Mouse (Mus musculus) forebrain, embryonic 15.5 days (tissue): ENCODE data around the gene P4hb. TPM values are rescaled to one million over a fixed set of nuclear protein-coding genes. Genes with fewer than 3 reads are reported as not detected.
"Not testable (repeated sequence)": the region's sequence is repeated elsewhere in the genome, so short reads cannot be mapped to it uniquely, and the experiment has no call there.

Source experiments
- ATAC-seq: fragments of 200-750 bp; cut with Nextera tagmentation; replicated peaks from 2 replicates; pipeline ENCODE4 v1.8.0; 2017; ENCODE audit warnings: mild to moderate bottlenecking, moderate TSS enrichment, moderate library complexity
- H3K27ac ChIP-seq: fragments of 300-500 bp; sonication (generic); replicated peaks from 2 replicates; pipeline ENCODE4 v1.5.1; 2015; ENCODE audit warnings: mild to moderate bottlenecking, inconsistent platforms
- H3K27me3 ChIP-seq: fragments of 300-500 bp; sonication (generic); 2 replicates; pipeline ENCODE4 v1.6.1; 2015; ENCODE audit warnings: inconsistent platforms
- H3K36me3 ChIP-seq: fragments of 300-500 bp; sonication (generic); 2 replicates; pipeline ENCODE4 v1.6.1; 2015; ENCODE audit warnings: mild to moderate bottlenecking, inconsistent platforms
- H3K4me1 ChIP-seq: fragments of 300-500 bp; sonication (generic); 2 replicates; pipeline ENCODE4 v1.6.1; 2015; ENCODE audit warnings: inconsistent platforms
- H3K4me2 ChIP-seq: fragments of 300-500 bp; sonication (generic); replicated peaks from 2 replicates; pipeline ENCODE4 v1.6.1; 2015; ENCODE audit warnings: mild to moderate bottlenecking, inconsistent platforms
- H3K4me3 ChIP-seq: fragments of 300-500 bp; sonication (generic); 2 replicates; pipeline ENCODE4 v1.5.1; 2015; ENCODE audit warnings: mild to moderate bottlenecking, inconsistent platforms
- H3K9ac ChIP-seq: fragments of 300-500 bp; sonication (generic); replicated peaks from 2 replicates; pipeline ENCODE4 v1.6.1; 2015; ENCODE audit warnings: mild to moderate bottlenecking, inconsistent platforms
- H3K9me3 ChIP-seq: fragments of 300-500 bp; sonication (generic); 2 replicates; pipeline ENCODE4 v1.6.1; 2016; ENCODE audit warnings: inconsistent platforms
- WGBS: fragments of 180-500 bp; shearing (Covaris S2); methylation state at CpG from one replicate; pipeline ENCODE4 v1.1.7; 2015; ENCODE audit warnings: mixed read lengths; 5-methylcytosine and 5-hydroxymethylcytosine counted together
- polyA plus RNA-seq: library from polyadenylated mRNA; unstranded; fragments of >200 nt; fragmentation: Nextera tagmentation; extraction: Ambion mirVana; gene quantifications from 2 replicates; pipeline ENCODE4 v1.2.1, GENCODE M21; 2015

The P4hb gene
- polyA plus RNA-seq, 1 experiment from 2014 or later, result 239 TPM

GRCm38 (mm10) chr11:120514262-120514661 is 58.8 kb downstream of the P4hb start:
- not testable (repeated sequence) for ATAC-seq, H3K36me3 ChIP-seq, H3K27me3 ChIP-seq, H3K4me3 ChIP-seq, H3K27ac ChIP-seq, H3K4me1 ChIP-seq, H3K4me2 ChIP-seq, H3K9me3 ChIP-seq, H3K9ac ChIP-seq
- 86% methylated on average over 2 of the region's 2 CpGs for WGBS

GRCm38 (mm10) chr11:120512790-120513453 is 60.1 kb downstream of the P4hb start:
- Histone ChIP-seq H3K4me1 (peaks cover 6% of the 10 kb centered on the region), H3K27me3 (no peaks in the 10 kb centered on the region), H3K36me3 (no peaks in the 10 kb centered on the region), H3K9ac (no peak overlapping the region), H3K27ac (no peak overlapping the region), H3K4me2 (no peak overlapping the region), H3K4me3 (no peak overlapping the region), H3K9me3 (no peaks in the 10 kb centered on the region)
- WGBS, result 54% methylated on average over 6 of the region's 6 CpGs
- no peak for ATAC-seq

GRCm38 (mm10) chr11:120510375-120511030 is 62.5 kb downstream of the P4hb start:
- 0 out of 2 replicates have a peak overlapping the region, but pooled peaks have one; percentile 15 for H3K9ac ChIP-seq
- H3K4me3 ChIP-seq, result no peak overlapping the region; the same call in 1 of the 2 replicates
- WGBS, result 4% methylated on average over 16 of the region's 16 CpGs
- H3K36me3 ChIP-seq, result no peaks in the 10 kb centered on the region
- H3K9me3 ChIP-seq, result no peaks in the 10 kb centered on the region
- H3K27me3 ChIP-seq, result no peaks in the 10 kb centered on the region
- peaks cover 6% of the 10 kb centered on the region for H3K4me1 ChIP-seq
- no peak for ATAC-seq
- H3K27ac ChIP-seq, result no peak overlapping the region
- H3K4me2 ChIP-seq, result peak overlapping the region; percentile 28

Other genes with a start within 250 kb of the P4hb start
- gene Actg1, start 224.7 kb downstream of the P4hb start, polyA plus RNA-seq, result 3,835 and 3,917 TPM in 2 replicates
- gene Fscn2, start 211.7 kb downstream of the P4hb start, polyA plus RNA-seq, result 0.97 and 1.3 TPM in 2 replicates
- 72.1 and 74.1 TPM in 2 replicates for gene Faap100, start 194.5 kb downstream of the P4hb start, polyA plus RNA-seq
- gene Nploc4, start 135.5 kb downstream of the P4hb start, polyA plus RNA-seq, result 34.8 and 35.2 TPM in 2 replicates
- gene Tspan10, start 130.6 kb downstream of the P4hb start, polyA plus RNA-seq, result not detected in 2 replicates
- gene Pde6g, start 119.8 kb downstream of the P4hb start, polyA plus RNA-seq, result 0.18 TPM in 1 of 2 replicates, not detected in the other
- gene Oxld1, start 115.2 kb downstream of the P4hb start, polyA plus RNA-seq, result 11.1 and 12.0 TPM in 2 replicates
- 25.2 and 29.9 TPM in 2 replicates for gene Ccdc137, start 115.1 kb downstream of the P4hb start, polyA plus RNA-seq
- 49.1 and 50.8 TPM in 2 replicates for gene Arl16, start 105.6 kb downstream of the P4hb start, polyA plus RNA-seq
- gene Mrpl12, start 88.6 kb downstream of the P4hb start, polyA plus RNA-seq, result 111 and 113 TPM in 2 replicates
- gene Slc25a10, start 81.4 kb downstream of the P4hb start, polyA plus RNA-seq, result 27.0 and 32.9 TPM in 2 replicates
- 0.09 TPM in 2 replicates for gene Gcgr, start 42.6 kb downstream of the P4hb start, polyA plus RNA-seq
- 242 and 245 TPM in 2 replicates for gene Mcrip1, start 23.5 kb downstream of the P4hb start, polyA plus RNA-seq
- gene Ppp1r27, start 22.1 kb downstream of the P4hb start, polyA plus RNA-seq, result 0.23 TPM in 1 of 2 replicates, not detected in the other
- 464 TPM in 2 replicates for gene Arhgdia, start 8.4 kb upstream of the P4hb start, polyA plus RNA-seq
- 372 and 388 TPM in 2 replicates for gene Alyref, start 25.1 kb upstream of the P4hb start, polyA plus RNA-seq
- 199 and 205 TPM in 2 replicates for gene Anapc11, start 25.2 kb upstream of the P4hb start, polyA plus RNA-seq
- 0.51 and 0.65 TPM in 2 replicates for gene Npb, start 35.2 kb upstream of the P4hb start, polyA plus RNA-seq
- 167 and 174 TPM in 2 replicates for gene Pcyt2, start 44.7 kb upstream of the P4hb start, polyA plus RNA-seq
- gene Sirt7, start 52.0 kb upstream of the P4hb start, polyA plus RNA-seq, result 51.4 and 53.1 TPM in 2 replicates
- gene Mafg, start 60.3 kb upstream of the P4hb start, polyA plus RNA-seq, result 42.1 and 44.1 TPM in 2 replicates
- gene Pycr1, start 70.5 kb upstream of the P4hb start, polyA plus RNA-seq, result 30.9 and 35.3 TPM in 2 replicates
- 0.47 TPM in 1 of 2 replicates, not detected in the other for gene Myadml2, start 74.9 kb upstream of the P4hb start, polyA plus RNA-seq
- gene Notum, start 87.9 kb upstream of the P4hb start, polyA plus RNA-seq, result 0.46 and 1.1 TPM in 2 replicates
- 144 and 154 TPM in 2 replicates for gene Aspscr1, start 99.7 kb upstream of the P4hb start, polyA plus RNA-seq
- gene Cenpx, start 140.5 kb upstream of the P4hb start, polyA plus RNA-seq, result 97.9 and 103 TPM in 2 replicates
- gene Lrrc45, start 140.7 kb upstream of the P4hb start, polyA plus RNA-seq, result 94.1 and 94.8 TPM in 2 replicates
- 245 and 251 TPM in 2 replicates for gene Rac3, start 148.2 kb upstream of the P4hb start, polyA plus RNA-seq
- 9.0 and 9.3 TPM in 2 replicates for gene Dcxr, start 154.0 kb upstream of the P4hb start, polyA plus RNA-seq
- gene Cbr2, start 158.9 kb upstream of the P4hb start, polyA plus RNA-seq, result 0.64 and 0.69 TPM in 2 replicates
- 1.8 and 2.4 TPM in 2 replicates for gene Hmga1b, start 189.5 kb upstream of the P4hb start, polyA plus RNA-seq
- 88.5 and 94.5 TPM in 2 replicates for gene Rfng, start 211.0 kb upstream of the P4hb start, polyA plus RNA-seq
- 276 and 287 TPM in 2 replicates for gene Gps1, start 211.0 kb upstream of the P4hb start, polyA plus RNA-seq
- 50.0 and 50.1 TPM in 2 replicates for gene Dus1l, start 223.2 kb upstream of the P4hb start, polyA plus RNA-seq